Mouse (Mus musculus): ENCODE results near the gene Ndst4. TPM values are rescaled to one million over a fixed set of nuclear protein-coding genes. Genes with fewer than 3 reads are reported as not detected.

Gene Ndst4
- total and polyA plus RNA-seq, 2 experiments = not detected

- peak; percentile 77 for DNase-seq (ENCODE audit: extremely low read depth, low read depth, low spot score)
- Histone ChIP-seq H3K36me3 (ENCODE audit: control insufficient read depth, insufficient read depth, low read length) (no peaks in the 10 kb centered on the region), H3K4me1 (ENCODE audit: control insufficient read depth, insufficient read depth, low read length) (peaks cover 1% of the 10 kb centered on the region; the same call in 1 of the 2 replicates), H3K9ac (ENCODE audit: low read depth, low read length) (no peak overlapping the region), H3K27me3 (ENCODE audit: control insufficient read depth, insufficient read depth, low read length) (no peaks in the 10 kb centered on the region), H3K27ac (replicated peaks; ENCODE audit: insufficient read depth, low read depth, low read length) (no peak overlapping the region), H3K79me2 (ENCODE audit: control insufficient read depth, insufficient read depth, low read length) (no peaks in the 10 kb centered on the region), H3K4me3 (ENCODE audit: insufficient read depth, low read depth, low read length) (no peak overlapping the region)
- 41% methylated on average over 2 of the region's 2 CpGs for WGBS
- TF ChIP-seq CTCF (IDR thresholded peaks at IDR 0.05; ENCODE audit: low read depth, low read length) (no peak), POLR2A (IDR thresholded peaks at IDR 0.05; ENCODE audit: extremely low read depth, insufficient read depth, low read length) (no peak)
Observed at GRCm38 (mm10) chr3:125660884-125661532, 257.1 kb downstream of the Ndst4 start.

DNA sequence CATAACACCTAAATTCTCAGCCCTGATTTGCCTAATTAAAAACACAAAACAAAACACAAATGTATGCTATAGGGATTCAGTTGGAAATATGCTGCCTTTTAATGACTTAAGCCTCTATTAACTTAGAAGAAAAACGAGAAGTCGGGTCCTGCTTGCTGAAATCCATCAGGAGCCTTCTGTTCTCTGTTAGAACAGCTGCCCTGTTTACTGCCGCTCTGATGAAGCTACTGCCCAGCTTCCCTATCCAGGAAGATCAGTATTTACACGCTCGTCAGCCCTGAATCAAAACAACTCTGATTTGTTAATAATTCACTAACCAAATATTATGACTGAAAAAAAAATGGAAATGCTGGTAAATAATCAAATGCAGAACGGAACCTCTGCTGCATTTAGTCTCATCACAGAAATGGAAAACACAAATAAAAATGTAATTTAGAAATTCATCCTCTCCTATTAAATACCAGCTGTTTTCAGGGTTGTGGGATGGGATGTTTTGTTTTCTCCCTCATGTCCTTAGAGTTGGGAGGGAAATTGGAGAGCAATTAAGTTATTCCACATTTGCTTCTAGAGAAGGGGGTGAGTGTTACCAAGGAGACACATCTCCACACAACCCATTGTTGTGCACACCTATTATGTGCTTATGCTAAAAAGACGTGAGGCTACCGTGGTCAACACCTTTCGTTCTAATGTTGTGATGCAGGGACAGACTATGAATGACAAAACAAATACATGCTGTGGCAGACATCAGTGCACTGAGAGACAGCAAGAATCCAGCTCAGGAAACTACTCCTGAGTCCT lies 270.3 kb downstream of the Ndst4 start:
- DNase-seq (ENCODE audit: extremely low read depth, low read depth, low spot score) = peak; percentile 24
- no peak overlapping the region for H3K4me3 ChIP-seq (ENCODE audit: insufficient read depth, low read depth, low read length)
- no peaks in the 10 kb centered on the region for H3K27me3 ChIP-seq (ENCODE audit: control insufficient read depth, insufficient read depth, low read length)
- H3K27ac ChIP-seq (replicated peaks; ENCODE audit: insufficient read depth, low read depth, low read length) = no peak overlapping the region
- no peaks in the 10 kb centered on the region for H3K4me1 ChIP-seq (ENCODE audit: control insufficient read depth, insufficient read depth, low read length)
- WGBS = 43% methylated on average over 9 of the region's 9 CpGs
- no peaks in the 10 kb centered on the region for H3K79me2 ChIP-seq (ENCODE audit: control insufficient read depth, insufficient read depth, low read length)
- no peak overlapping the region for H3K9ac ChIP-seq (ENCODE audit: low read depth, low read length)
- TF ChIP-seq POLR2A (IDR thresholded peaks at IDR 0.05; ENCODE audit: extremely low read depth, insufficient read depth, low read length) (no peak), CTCF (IDR thresholded peaks at IDR 0.05; ENCODE audit: low read depth, low read length) (no peak)
- no peaks in the 10 kb centered on the region for H3K36me3 ChIP-seq (ENCODE audit: control insufficient read depth, insufficient read depth, low read length)

DNA sequence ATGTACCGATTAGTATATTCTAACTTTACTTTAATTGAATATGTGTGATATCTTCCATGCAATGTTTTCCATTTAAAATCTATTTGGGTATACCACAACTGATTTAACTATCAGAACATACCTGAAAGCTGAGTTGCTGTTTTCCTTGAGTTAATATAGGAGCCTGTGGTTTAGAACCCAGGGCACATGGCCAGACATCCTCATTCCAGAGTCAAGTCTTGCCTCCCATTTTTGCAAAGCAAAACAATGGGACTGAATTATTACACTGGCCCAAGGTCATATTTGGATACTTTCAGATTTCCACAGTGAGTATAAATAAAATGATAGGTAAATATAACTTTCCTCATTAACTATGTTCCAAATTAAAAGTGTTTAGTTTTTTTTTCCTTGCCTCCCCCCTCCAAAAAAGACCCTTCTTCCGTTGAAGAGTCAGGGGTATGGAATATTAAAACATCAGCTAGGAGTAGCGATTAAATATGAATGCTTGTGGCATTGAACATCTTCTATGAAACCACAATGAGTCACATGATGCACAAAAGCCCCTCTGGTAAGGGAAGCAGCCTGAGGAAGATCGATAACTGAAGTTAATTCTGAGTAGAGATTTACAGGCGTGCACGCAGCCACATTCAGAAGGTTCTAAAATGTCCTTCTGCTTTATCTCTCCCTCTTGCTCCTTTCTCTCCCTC lies 271.5 kb downstream of the Ndst4 start:
- no peak overlapping the region for H3K27ac ChIP-seq (replicated peaks; ENCODE audit: insufficient read depth, low read depth, low read length)
- H3K79me2 ChIP-seq (ENCODE audit: control insufficient read depth, insufficient read depth, low read length) = no peaks in the 10 kb centered on the region
- H3K36me3 ChIP-seq (ENCODE audit: control insufficient read depth, insufficient read depth, low read length) = no peaks in the 10 kb centered on the region
- H3K4me1 ChIP-seq (ENCODE audit: control insufficient read depth, insufficient read depth, low read length) = no peaks in the 10 kb centered on the region
- H3K27me3 ChIP-seq (ENCODE audit: control insufficient read depth, insufficient read depth, low read length) = no peaks in the 10 kb centered on the region
- no peak for TF ChIP-seq CTCF (IDR thresholded peaks at IDR 0.05; ENCODE audit: low read depth, low read length)
- TF ChIP-seq POLR2A (IDR thresholded peaks at IDR 0.05; ENCODE audit: extremely low read depth, insufficient read depth, low read length) = no peak
- H3K9ac ChIP-seq (ENCODE audit: low read depth, low read length) = no peak overlapping the region
- WGBS = 84% methylated on average over 6 of the region's 6 CpGs
- no peak overlapping the region for H3K4me3 ChIP-seq (ENCODE audit: insufficient read depth, low read depth, low read length)
- DNase-seq (ENCODE audit: extremely low read depth, low read depth, low spot score) = no peak

GRCm38 (mm10) chr3:125678924-125679323 lies 275.0 kb downstream of the Ndst4 start:
- Histone ChIP-seq H3K4me3 (ENCODE audit: insufficient read depth, low read depth, low read length) (no peak overlapping the region), H3K27me3 (ENCODE audit: control insufficient read depth, insufficient read depth, low read length) (no peaks in the 10 kb centered on the region), H3K79me2 (ENCODE audit: control insufficient read depth, insufficient read depth, low read length) (no peaks in the 10 kb centered on the region), H3K4me1 (ENCODE audit: control insufficient read depth, insufficient read depth, low read length) (no peaks in the 10 kb centered on the region), H3K9ac (ENCODE audit: low read depth, low read length) (no peak overlapping the region), H3K36me3 (ENCODE audit: control insufficient read depth, insufficient read depth, low read length) (no peaks in the 10 kb centered on the region), H3K27ac (replicated peaks; ENCODE audit: insufficient read depth, low read depth, low read length) (no peak overlapping the region)
- WGBS = 86% methylated on average over 9 of the region's 9 CpGs
- TF ChIP-seq POLR2A (IDR thresholded peaks at IDR 0.05; ENCODE audit: extremely low read depth, insufficient read depth, low read length) (no peak), CTCF (IDR thresholded peaks at IDR 0.05; ENCODE audit: low read depth, low read length) (no peak)
- DNase-seq (ENCODE audit: extremely low read depth, low read depth, low spot score) = no peak

GRCm38 (mm10) chr3:125683460-125684230 lies 279.8 kb downstream of the Ndst4 start:
- no peak for TF ChIP-seq POLR2A (IDR thresholded peaks at IDR 0.05; ENCODE audit: extremely low read depth, insufficient read depth, low read length)
- TF ChIP-seq CTCF (IDR thresholded peaks at IDR 0.05; ENCODE audit: low read depth, low read length) = no peak
- H3K27ac ChIP-seq (replicated peaks; ENCODE audit: insufficient read depth, low read depth, low read length) = no peak overlapping the region
- 70% methylated on average over 8 of the region's 8 CpGs for WGBS
- DNase-seq (ENCODE audit: extremely low read depth, low read depth, low spot score) = no peak
- no peaks in the 10 kb centered on the region for H3K27me3 ChIP-seq (ENCODE audit: control insufficient read depth, insufficient read depth, low read length)
- H3K4me3 ChIP-seq (ENCODE audit: insufficient read depth, low read depth, low read length) = no peak overlapping the region
- H3K79me2 ChIP-seq (ENCODE audit: control insufficient read depth, insufficient read depth, low read length) = no peaks in the 10 kb centered on the region
- no peaks in the 10 kb centered on the region for H3K4me1 ChIP-seq (ENCODE audit: control insufficient read depth, insufficient read depth, low read length)
- H3K9ac ChIP-seq (ENCODE audit: low read depth, low read length) = no peak overlapping the region
- no peaks in the 10 kb centered on the region for H3K36me3 ChIP-seq (ENCODE audit: control insufficient read depth, insufficient read depth, low read length)
